Mouse (Mus musculus) G1E (cell line): ENCODE results near the gene Adam19.

Source experiments
- CTCF ChIP-seq: IDR thresholded peaks from 2 replicates; pipeline ENCODE4 v1.5.1; 2012; ENCODE audit warnings: low read depth, low read length, inconsistent platforms, mixed read lengths
- GATA1 ChIP-seq: IDR thresholded peaks from 2 replicates; pipeline ENCODE4 v1.6.1; 2012; ENCODE audit warnings: borderline replicate concordance, low read length, inconsistent platforms, mixed read lengths
- GATA2 ChIP-seq: IDR thresholded peaks from 2 replicates; pipeline ENCODE4 v1.6.1; 2012; ENCODE audit warnings: low read depth, low read length, inconsistent platforms, borderline replicate concordance
- POLR2AphosphoS5 ChIP-seq: IDR thresholded peaks from 2 replicates; pipeline ENCODE4 v1.6.1; 2012; ENCODE audit warnings: low read depth, low read length, inconsistent platforms; ENCODE audit not compliant: insufficient replicate concordance
- TAL1 ChIP-seq: conservative IDR thresholded peaks from 2 replicates; pipeline ENCODE4 v1.6.1; 2012; ENCODE audit warnings: low read depth, low read length, inconsistent platforms, mixed read lengths

DNA sequence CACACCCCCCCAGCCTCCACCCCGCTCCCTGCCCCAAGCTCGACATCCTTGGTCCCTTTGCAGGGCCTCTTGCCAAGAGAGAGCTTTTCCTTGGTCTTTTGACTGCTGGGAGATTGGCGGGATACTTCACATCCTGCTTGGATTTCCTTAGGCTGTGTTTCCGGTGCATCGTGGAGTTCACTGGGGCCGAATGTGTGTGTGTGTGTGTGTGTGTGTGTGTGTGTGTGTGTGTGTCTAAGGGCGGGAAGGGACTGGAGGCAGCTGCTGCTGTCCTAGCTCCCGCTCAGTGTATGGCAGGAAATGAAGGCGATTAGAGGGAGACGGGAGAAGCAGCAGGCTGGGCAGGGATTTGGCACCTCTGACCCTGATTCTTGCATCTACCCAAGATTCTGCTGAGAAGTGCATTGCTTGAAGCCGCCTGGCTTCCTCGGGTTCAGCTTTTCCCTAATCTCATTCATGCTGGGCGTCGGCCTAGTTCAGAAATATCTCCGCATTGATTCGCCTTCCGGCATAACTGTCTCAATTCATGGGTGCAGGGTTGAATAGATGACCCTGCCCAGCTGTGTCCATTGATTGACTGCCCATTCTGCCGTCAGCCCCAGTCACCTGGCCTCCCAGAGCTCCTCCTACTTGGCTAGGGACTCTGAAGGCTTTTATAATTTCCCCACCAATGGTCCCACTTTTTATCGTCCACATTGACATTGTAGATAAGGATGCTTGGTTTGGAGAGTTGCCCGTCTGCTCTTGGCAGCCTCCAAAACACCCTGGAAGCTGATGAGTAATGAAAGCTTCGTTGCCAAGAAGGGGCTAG lies 9.6 kb downstream of the Adam19 start:
- TF ChIP-seq CTCF, result no peak
- TF ChIP-seq GATA1, result no peak
- no peak for TF ChIP-seq GATA2
- TF ChIP-seq TAL1, result no peak
- TF ChIP-seq POLR2AphosphoS5, result no peak
